Mouse (Mus musculus): Measurements from ENCODE around the gene Serpinc1.
"Not testable (repeated sequence)": the region's sequence is repeated elsewhere in the genome, so short reads cannot be mapped to it uniquely, and the experiment has no call there.

Serpinc1 gene

DNA sequence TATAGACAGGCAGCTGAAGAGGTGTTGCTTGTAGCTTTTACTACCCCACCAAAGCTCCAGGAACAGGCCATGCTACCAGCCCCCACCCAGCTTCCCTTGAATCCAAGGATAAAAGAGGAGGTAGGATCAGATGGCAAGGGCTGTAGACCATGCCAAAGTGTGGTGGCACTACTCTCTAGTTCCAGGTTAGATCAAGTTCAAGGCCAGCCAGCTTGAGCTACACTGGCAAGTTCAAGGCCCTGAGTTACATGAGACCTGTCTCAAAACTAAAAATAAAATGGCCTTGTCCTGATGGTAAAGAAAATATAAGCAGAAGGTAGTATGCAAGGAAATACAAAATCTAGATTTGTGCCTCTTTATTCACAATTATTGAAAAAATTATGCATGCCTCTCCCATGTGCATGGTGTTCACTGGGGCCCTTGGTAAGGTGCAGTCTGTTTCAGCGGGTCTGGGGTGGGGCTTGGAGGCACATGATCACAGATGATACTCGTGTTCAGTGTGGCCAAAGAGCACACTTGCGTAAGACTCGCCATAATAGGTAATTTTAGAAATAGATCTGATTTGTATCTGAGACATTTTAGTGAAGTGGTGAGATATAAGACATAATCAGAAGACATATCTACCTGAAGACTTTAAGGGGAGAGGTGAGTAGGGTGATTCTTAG lies at the start of gene Serpinc1:
Gene Serpinc1, plus strand, starts transcription at position 515 of the 665 bp plus-strand sequence.
- in situ Hi-C loops (cut with MseI, MboI): no loop called here

DNA sequence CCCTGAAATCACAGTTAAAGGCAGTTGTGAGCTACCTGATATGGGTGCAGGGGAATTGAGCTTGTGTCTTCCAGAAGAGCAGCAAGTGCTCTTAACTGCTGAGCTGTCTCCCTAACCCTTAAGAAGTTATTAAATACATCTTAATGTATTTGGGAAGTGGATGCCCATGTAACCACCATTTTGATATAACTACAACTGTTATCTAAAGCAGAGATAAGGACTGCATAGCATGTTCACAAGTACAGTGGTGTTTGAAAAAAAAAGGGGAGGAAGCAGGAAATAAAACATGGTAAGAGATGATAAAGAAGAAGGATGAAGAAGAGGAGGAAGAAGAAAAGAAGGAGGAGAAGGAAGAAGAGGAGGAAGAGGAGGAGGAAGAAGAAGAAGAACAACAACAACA lies 47.1 kb upstream of the Serpinc1 start:
- in situ Hi-C loops (cut with MseI, MboI): no loop called here

GRCm38 (mm10) chr1:160933896-160934482 lies 44.4 kb upstream of the Serpinc1 start:
- in situ Hi-C loops (cut with MseI, MboI): no loop called here

DNA sequence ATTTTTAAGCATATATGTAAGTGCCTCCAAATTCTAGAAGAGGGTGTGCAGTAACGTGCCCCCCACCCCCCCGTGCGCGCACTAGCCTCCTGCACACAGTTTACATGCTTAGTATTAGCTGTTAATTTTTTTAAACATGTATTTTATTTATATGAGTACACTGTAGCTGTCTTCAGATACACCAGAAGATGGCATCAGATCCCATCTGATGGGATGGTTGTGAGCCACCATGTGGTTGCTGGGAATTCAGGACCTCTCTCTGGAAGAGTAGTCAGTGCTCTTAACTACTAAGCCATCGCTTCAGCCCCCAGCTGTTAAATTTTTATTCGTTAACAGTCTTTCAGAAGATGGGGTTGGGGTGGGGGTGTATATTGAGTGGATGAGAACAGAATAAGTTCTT lies 42.8 kb upstream of the Serpinc1 start:
- in situ Hi-C loops (cut with MseI, MboI): no loop called here

GRCm38 (mm10) chr1:160963199-160963598 lies 15.2 kb upstream of the Serpinc1 start:
- in situ Hi-C loops (cut with MseI, MboI): no loop called here

DNA sequence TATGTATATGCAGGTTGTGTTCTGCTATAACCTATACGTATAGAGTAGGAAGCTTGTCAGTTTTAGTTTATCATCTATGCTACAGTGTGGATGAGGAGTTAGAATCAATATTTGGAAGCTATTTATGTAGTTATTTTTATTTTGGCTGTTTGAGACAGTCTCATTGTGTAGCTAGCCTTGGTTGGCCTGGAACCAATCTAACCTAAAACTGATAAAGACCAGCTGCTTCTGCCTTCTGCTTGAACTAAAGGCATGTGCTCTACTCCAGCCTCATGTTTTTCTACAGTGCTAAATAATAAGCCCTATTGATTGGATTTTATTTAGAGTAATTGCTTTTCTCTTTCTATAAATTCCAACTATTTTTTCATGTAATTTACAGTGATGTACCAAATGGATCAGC lies 11.1 kb upstream of the Serpinc1 start:
- in situ Hi-C loops (cut with MseI, MboI): no loop called here

GRCm38 (mm10) chr1:160968643-160969042 lies 9.7 kb upstream of the Serpinc1 start:
- in situ Hi-C loops (cut with MseI, MboI): no loop called here

DNA sequence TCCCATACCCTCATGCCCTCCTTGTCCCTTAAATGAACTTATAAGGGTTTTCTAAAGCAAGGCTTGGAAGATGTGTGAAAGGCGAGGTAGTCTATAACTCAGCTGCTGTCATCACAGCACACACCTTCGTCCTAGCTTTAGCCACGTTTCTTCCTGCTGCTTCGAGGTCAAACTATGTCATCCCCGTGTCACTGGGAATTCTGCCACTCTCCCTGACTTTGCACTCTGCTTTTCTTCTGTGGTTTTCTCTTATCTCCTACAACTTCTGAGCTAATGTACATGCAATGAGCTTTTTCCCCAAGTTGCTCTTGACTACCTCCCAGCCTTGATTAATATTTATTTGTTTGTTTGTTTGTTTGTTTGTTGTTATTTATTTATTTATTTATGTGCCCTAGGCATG lies 1.6 kb downstream of the Serpinc1 start:
- in situ Hi-C loops (cut with MseI, MboI): no loop called here

GRCm38 (mm10) chr1:160980537-160981234 lies 2.3 kb downstream of the Serpinc1 start:
- in situ Hi-C loops (cut with MseI, MboI): no loop called here

DNA sequence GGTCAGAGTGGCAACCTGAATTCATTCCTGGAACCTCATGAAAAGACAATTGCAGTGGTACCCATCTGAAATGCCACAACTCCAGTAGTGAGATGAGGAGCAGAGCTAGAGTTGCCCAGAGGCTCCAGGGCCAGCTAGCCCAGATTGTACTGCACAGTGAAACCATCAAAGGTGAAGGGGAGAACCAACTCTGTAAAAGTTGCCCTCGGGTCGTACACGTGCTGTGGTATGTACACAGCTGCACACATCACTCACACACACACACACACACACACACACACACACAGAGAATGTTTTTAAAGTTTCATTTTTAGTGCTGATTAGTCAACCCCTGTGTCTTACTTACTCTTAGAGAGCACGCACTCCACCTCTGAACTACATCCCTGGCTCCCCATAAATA lies 3.0 kb downstream of the Serpinc1 start:
- in situ Hi-C loops (cut with MseI, MboI): no loop called here

GRCm38 (mm10) chr1:160982887-160983286 lies 4.5 kb downstream of the Serpinc1 start:
- in situ Hi-C loops (cut with MseI, MboI): no loop called here

- in situ Hi-C loops (cut with MseI, MboI): not testable (repeated sequence)
These were observed 6.3 kb downstream of the Serpinc1 start for GRCm38 (mm10) chr1:160984731-160985130.

DNA sequence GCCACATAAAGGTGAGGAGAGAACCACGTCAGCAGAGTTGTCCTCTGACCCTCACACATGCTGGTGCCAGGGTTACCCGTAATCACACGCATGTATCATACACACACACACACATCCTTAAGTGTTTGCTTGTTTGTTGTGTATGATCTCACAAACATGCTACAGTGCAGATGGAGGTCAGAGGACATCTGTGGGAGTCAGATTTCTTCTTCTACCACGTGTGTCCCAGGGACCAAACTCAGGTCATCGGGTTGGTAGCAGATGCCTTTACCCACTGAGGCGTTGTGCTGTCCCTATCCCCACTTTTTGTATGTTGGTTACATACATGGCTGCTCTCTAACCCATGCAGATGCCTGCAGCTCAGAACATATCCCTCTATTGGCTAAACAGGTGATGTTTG lies 7.1 kb downstream of the Serpinc1 start:
- in situ Hi-C loops (cut with MseI, MboI): no loop called here

DNA sequence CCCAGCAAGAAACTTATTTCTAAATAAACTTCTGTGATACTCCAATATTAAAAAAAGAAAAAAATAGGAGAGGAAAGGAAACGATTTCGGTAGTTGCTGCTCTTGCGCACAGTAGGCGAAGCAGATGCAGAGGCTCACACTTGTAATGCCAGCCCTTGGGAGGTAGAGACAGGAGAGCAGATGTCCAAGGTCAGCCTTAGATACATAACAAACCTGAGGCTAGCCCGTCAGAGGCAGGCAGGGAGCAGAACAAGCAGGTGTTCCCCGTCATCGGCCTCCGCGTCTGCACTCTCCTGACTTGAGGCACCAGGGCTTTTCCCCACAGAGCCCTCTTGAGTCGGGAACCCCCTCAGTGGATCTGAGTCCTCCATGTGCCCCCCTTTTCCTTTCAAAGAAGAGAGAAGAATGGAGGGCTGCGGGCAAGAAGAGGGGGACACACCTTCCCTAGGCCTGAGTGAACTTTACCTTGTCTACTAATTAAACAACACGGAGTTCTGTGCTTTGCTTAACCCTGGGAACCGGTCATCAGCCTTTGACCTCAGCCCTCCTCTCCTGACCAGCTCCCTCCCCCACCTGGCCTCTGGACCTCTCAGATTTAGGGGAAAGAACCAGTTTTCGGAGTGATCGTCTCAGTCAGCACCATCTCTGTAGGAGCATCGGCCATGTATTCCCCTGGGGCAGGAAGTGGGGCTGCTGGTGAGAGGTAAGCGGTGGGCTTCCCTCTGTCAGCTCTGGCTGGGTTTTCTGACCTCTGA lies 8.7 kb downstream of the Serpinc1 start:
- in situ Hi-C loops (cut with MseI, MboI): no loop called here

- in situ Hi-C loops (cut with MseI, MboI): no loop called here
These were observed 11.0 kb downstream of the Serpinc1 start for GRCm38 (mm10) chr1:160989395-160989794.

- in situ Hi-C loops (cut with MseI, MboI): no loop called here
These were observed 15.5 kb downstream of the Serpinc1 start for GRCm38 (mm10) chr1:160993851-160994250.

GRCm38 (mm10) chr1:161004942-161005341 lies 26.6 kb downstream of the Serpinc1 start:
- in situ Hi-C loops (cut with MseI, MboI): no loop called here

GRCm38 (mm10) chr1:161005526-161005925 lies 27.1 kb downstream of the Serpinc1 start:
- in situ Hi-C loops (cut with MseI, MboI): no loop called here

DNA sequence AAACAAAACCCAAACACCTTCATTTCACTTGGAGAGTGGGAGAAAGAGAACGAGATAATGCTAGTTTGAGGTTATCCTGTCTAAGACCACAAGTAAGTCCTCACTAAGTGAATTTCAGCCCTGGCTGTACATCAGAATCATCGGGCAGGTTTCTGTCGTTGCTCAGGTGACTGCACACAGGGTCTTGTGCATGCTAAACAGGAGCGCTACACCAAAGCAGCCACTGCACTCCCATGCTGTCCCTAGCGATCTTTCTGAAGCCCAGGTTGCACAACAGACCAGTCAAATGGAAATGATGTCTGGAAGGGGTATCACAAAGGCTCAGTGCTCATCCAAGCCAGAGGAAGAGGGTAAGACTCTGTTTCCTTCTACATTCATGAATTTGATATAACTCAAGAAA lies 28.1 kb downstream of the Serpinc1 start:
- in situ Hi-C loops (cut with MseI, MboI): no loop called here

DNA sequence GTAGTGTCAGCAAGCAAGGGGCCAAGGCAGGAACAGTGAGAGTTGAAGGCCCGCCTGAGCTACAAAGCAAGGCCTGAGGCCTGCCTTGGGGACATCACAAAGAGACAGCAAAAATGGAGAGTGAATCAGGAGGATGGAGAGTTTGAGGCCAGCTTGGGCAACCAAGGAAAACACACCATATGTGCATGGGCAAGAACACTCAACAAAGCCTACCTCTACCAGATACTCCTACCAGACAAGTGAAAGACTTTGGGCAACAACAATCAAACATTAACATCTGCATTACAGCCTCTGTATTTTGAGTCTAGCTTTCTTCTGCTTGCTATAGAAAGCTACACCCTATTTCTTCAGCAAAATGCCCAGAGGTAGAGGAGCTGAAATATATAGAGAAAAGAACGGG lies 29.7 kb downstream of the Serpinc1 start:
- in situ Hi-C loops (cut with MseI, MboI): no loop called here

DNA sequence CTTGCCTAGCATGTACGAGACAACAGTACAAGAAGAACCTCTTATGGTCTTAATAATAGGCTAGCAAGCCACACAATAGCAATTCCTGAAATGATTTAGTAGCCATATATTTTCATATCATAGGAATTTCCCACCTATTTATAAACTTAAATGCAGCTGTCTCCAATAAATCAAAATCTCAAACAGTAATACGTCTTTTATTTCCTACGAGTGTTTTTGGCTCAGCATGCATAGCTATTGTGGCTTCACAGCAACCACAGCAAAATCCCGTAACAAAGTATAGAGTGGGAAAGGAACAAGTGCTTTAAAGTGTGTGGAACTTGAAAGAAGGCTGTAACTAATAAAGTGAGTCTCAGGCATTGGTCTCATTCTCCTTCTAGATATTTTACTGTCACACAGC lies 32.1 kb downstream of the Serpinc1 start:
- in situ Hi-C loops (cut with MseI, MboI): no loop called here

GRCm38 (mm10) chr1:161016378-161016777 lies 38.0 kb downstream of the Serpinc1 start:
- in situ Hi-C loops (cut with MseI, MboI): no loop called here

Data from mouse trophoblast stem cell (cell line).